Mouse (Mus musculus) ES-CJ7 (cell line): ENCODE measurements around the gene Gm7995.
"Not testable (repeated sequence)": the region's sequence is repeated elsewhere in the genome, so short reads cannot be mapped to it uniquely, and the experiment has no call there.

Source experiments
- DNase-seq: peaks from one replicate; pipeline ENCODE4 v3.0.0; 2011; ENCODE audit warnings: low read depth, low spot score

Gene Gm7995

DNA sequence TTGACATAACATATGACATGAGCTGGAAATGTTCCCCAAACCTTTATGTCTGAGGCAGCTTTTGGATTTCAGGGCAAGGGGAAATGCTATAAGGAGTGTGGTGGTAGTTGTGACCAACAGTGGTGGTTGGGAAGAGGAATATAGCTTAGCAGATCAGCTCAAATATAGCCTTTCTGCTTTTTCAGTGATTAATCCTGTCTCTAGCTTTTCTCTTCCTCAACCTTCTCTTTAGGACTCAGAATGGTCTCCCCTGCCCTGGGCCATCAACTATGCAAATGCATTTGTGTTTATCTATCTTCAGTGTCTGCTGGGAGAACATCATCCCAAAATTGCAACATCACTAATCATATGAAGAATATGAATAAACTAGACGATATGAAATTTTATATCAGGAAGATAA lies at the start of gene Gm7995:
Gene Gm7995, plus strand, starts transcription at position 301 of the 400 bp plus-strand sequence.
- not testable (repeated sequence) for DNase-seq

DNA sequence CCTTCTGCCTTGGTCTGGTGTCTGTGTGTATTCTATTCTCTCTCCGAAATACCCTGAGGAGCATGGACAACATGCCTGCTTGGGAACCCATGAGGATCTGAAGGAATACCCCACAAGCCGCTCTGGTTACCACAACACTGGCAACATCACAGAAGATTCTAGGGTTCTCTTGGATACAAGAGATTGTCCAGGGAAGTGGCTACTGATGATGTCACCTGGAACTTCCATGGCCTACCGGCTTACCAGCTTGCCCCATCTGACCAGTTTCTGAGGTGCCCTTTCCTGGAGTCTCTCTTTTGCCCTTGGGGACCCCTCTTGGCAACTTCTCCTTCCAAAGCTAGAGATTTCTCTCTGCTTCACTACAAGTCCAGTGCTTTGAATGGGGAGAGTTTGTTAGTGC lies 12.8 kb upstream of the Gm7995 start, which contains the start of gene Gm9611:
Gene Gm9611, minus strand, starts transcription at position 101 of the 400 bp plus-strand sequence.
- DNase-seq: not testable (repeated sequence)
